Mouse (Mus musculus) spleen, adult 2 months (tissue): ENCODE results near the gene Arhgef12.

Experiments
- CTCF ChIP-seq: fragments of 200-500 bp; IDR thresholded peaks from 2 replicates; pipeline ENCODE4 v1.5.1; 2011; ENCODE audit warnings: mild to moderate bottlenecking, inconsistent platforms; ENCODE audit not compliant: insufficient read depth, insufficient read length, insufficient replicate concordance; ENCODE audit errors: extremely low read depth
- POLR2A ChIP-seq: fragments of 200-500 bp; IDR thresholded peaks from 2 replicates; pipeline ENCODE4 v1.6.1; 2011; ENCODE audit warnings: low read depth, low read length, inconsistent platforms

DNA sequence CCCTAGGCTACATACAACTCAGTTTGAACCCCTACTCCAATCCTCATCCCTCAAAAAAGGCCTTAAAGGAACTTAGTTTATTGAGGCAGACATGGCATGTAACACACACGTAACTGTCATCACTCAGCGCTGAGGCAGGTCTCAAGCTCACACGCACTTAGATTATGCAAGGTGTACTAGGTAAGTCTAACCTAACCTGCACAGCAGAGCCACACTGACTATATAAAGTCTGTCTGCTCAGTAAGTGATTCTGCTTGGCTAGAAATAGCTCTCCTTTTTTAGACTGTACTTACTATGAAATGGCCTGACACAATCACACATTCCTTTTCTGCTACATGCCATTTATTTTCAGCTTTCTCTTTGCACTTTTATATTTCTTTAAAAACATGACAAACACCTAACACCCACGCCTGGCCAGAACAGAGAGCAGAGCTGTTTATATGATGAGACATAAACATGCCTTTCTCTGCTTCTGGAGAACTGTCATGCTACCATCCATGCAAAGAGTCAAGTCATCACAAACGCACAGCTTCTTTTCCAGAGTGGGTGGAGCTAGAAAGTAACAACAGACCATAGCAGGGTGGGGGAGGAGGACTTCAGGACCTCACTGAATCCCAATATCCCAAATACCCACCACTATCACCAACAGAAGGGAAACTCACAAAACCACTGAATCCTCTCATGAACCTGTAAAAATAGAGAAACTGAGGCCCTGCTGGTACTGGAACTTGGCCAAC lies 85.4 kb downstream of the Arhgef12 start:
- TF ChIP-seq CTCF (no peak), POLR2A (no peak)
